Mouse (Mus musculus) kidney, adult 9 months (tissue): ENCODE data around the gene Pias4.
A peak's percentile ranks its signal among the peaks of the same experiment; 100 is the strongest.

Source experiments
- DNase-seq: peaks from one replicate; pipeline ENCODE4 v3.0.0; 2022

Pias4 gene

GRCm38 (mm10) chr10:81168521-81169244 lies 960 bp upstream of the Pias4 start:
- DNase-seq, result peak; percentile 93

- no peak for DNase-seq
Observed at GRCm38 (mm10) chr10:81168087-81168431, 336 bp upstream of the Pias4 start.

- DNase-seq, result no peak
Observed at GRCm38 (mm10) chr10:81165118-81165517, 2.6 kb downstream of the Pias4 start.

- no peak for DNase-seq
Observed at GRCm38 (mm10) chr10:81162318-81162652, 5.4 kb downstream of the Pias4 start.

GRCm38 (mm10) chr10:81161602-81162317 lies 6.0 kb downstream of the Pias4 start:
- DNase-seq, result peak; percentile 76

GRCm38 (mm10) chr10:81154736-81155135 lies 13.0 kb downstream of the Pias4 start:
- DNase-seq, result no peak

GRCm38 (mm10) chr10:81154313-81154712 lies 13.4 kb downstream of the Pias4 start:
- no peak for DNase-seq

GRCm38 (mm10) chr10:81152609-81153008 lies 15.1 kb downstream of the Pias4 start:
- DNase-seq, result no peak

- no peak for DNase-seq
Observed at GRCm38 (mm10) chr10:81151261-81151660, 16.5 kb downstream of the Pias4 start.

- DNase-seq, result no peak
Observed at GRCm38 (mm10) chr10:81146296-81146695, 21.4 kb downstream of the Pias4 start.

GRCm38 (mm10) chr10:81145778-81146177 lies 21.9 kb downstream of the Pias4 start:
- no peak for DNase-seq

GRCm38 (mm10) chr10:81145307-81145706 lies 22.4 kb downstream of the Pias4 start:
- no peak for DNase-seq

GRCm38 (mm10) chr10:81144667-81145066 lies 23.1 kb downstream of the Pias4 start:
- DNase-seq, result no peak

GRCm38 (mm10) chr10:81143845-81144437 lies 23.8 kb downstream of the Pias4 start:
- no peak for DNase-seq

- DNase-seq, result no peak
Observed at GRCm38 (mm10) chr10:81143157-81143633, 24.5 kb downstream of the Pias4 start.

- no peak for DNase-seq
Observed at GRCm38 (mm10) chr10:81142551-81142981, 25.2 kb downstream of the Pias4 start.

GRCm38 (mm10) chr10:81141455-81142210 lies 26.1 kb downstream of the Pias4 start:
- DNase-seq, result no peak

- no peak for DNase-seq
Observed at GRCm38 (mm10) chr10:81140717-81141454, 26.8 kb downstream of the Pias4 start.

- DNase-seq, result no peak
Observed at GRCm38 (mm10) chr10:81140005-81140404, 27.7 kb downstream of the Pias4 start.

GRCm38 (mm10) chr10:81139529-81139846 lies 28.2 kb downstream of the Pias4 start:
- no peak for DNase-seq

- no peak for DNase-seq
Observed at GRCm38 (mm10) chr10:81138821-81139528, 28.7 kb downstream of the Pias4 start.
